25 mouse cellular contexts compared by ENCODE assay signal in the genomic region with DNA sequence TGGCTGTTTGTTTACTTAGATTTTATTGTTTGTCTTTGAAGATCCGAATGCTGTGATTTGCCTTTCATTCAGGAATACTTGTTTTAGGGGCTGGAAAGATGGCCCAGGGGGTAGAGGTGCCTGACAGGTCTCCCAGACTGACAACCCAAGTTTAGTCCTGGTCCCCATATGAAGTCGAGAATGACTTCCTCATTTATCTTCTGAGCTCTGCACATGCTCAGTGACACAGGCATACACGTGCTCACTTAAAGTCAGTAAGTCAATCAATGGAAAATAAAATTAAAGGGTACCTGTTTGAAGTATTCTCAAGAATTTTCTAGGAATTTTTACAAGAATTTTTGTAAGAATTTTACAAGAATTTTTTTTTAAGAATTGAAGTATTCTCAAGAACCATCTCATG.
DNase-seq lines count a peak whose midpoint lies in the region; ATAC-seq and TF ChIP-seq lines count a peak whose summit lies in the region.
"Had no signal": no experiment of that assay in that cellular context is flagged by ENCODE, and none has a peak within 500 bp of the region (broad histone marks: within the 10 kb centered on the region; RNA-seq: fewer than 3 reads in every experiment).

No protein-coding gene starts in this region.

- DNase-seq in layer of hippocampus, adult 2 months (ENCODE audit: low spot score in 2 of 2): no peak
- DNase-seq in layer of hippocampus, postnatal 14 days (ENCODE audit: low spot score in 2 of 2): no peak
- peak; percentile 17 for DNase-seq in G1E (ENCODE audit: low spot score)
- no peak for DNase-seq in cerebellum, postnatal 14 days
- DNase-seq: adrenal gland, adult 2 months; adrenal gland, postnatal 14 days; B cell, adult 2 months; cerebellum, adult 11 months; cerebellum, adult 2 months; cerebellum, adult 9-11 months; cerebellum, postnatal 36 days; gastrocnemius, postnatal 10 days; heart, adult 2 months had no signal

- no peak overlapping the region for H3K4me2 ChIP-seq in kidney, embryonic 14.5 days (replicated peaks; ENCODE audit: low read depth, low read length)
- H3K4me2 ChIP-seq: embryonic facial prominence, embryonic 12.5 days; embryonic facial prominence, embryonic 15.5 days; forebrain, embryonic 12.5 days; forebrain, embryonic 15.5 days; heart, embryonic 11.5 days; hindbrain, embryonic 12.5 days; hindbrain, embryonic 15.5 days had no signal

- H3K4me1 ChIP-seq in G1E (ENCODE audit: insufficient read depth, low read depth, low read length): peaks cover 30% of the 10 kb centered on the region
- no peaks in the 10 kb centered on the region; the same call in 1 of the 2 replicates for H3K4me1 ChIP-seq in kidney, embryonic 14.5 days (ENCODE audit: control insufficient read depth, insufficient read depth, low read length)
- H3K4me1 ChIP-seq: embryonic facial prominence, embryonic 15.5 days; forebrain, embryonic 12.5 days; forebrain, embryonic 15.5 days had no signal

- TF ChIP-seq CTCF in layer of hippocampus, adult 2 months (conservative IDR thresholded peaks at IDR 0.05): no peak
- no peak for TF ChIP-seq CTCF in G1E (IDR thresholded peaks at IDR 0.05; ENCODE audit: low read depth, low read length)

- peak overlapping the region; percentile 15; the same call in 1 of the 2 replicates for H3K27ac ChIP-seq in layer of hippocampus, adult 2 months
- H3K27ac ChIP-seq in kidney, embryonic 14.5 days (ENCODE audit: low read depth, low read length): no peak overlapping the region
- H3K27ac ChIP-seq: embryonic facial prominence, embryonic 12.5 days; embryonic facial prominence, embryonic 15.5 days; forebrain, embryonic 12.5 days; forebrain, embryonic 15.5 days; hindbrain, embryonic 12.5 days; hindbrain, embryonic 15.5 days had no signal

- ATAC-seq in G1E (ENCODE audit: extremely low read depth, insufficient number of reproducible peaks, low FRiP score, poor library complexity, severe bottlenecking): no peak
- peak; percentile 56; the same call in 1 of the 2 replicates for ATAC-seq in common myeloid progenitor, adult 5-6 weeks (replicated peaks; ENCODE audit: low read depth, poor library complexity, severe bottlenecking)
- no peak for ATAC-seq in kidney, embryonic 14.5 days (ENCODE audit: low FRiP score, low TSS enrichment)
- ATAC-seq in erythroblast, adult 5-6 weeks (replicated peaks; ENCODE audit: low FRiP score, poor library complexity, severe bottlenecking): no peak
- ATAC-seq: forebrain, embryonic 15.5 days; intestine, postnatal 0 days had no signal

- H3K9me3 ChIP-seq in G1E (replicated peaks): no peaks in the 10 kb centered on the region
- H3K9me3 ChIP-seq in kidney, embryonic 14.5 days (ENCODE audit: control insufficient read depth, low read length): no peaks in the 10 kb centered on the region
- H3K9me3 ChIP-seq: embryonic facial prominence, embryonic 12.5 days; embryonic facial prominence, embryonic 15.5 days; forebrain, embryonic 12.5 days; forebrain, embryonic 15.5 days; hindbrain, embryonic 12.5 days; hindbrain, embryonic 15.5 days had no signal

- H3K27me3 ChIP-seq in G1E (ENCODE audit: insufficient read depth, low read length): no peaks in the 10 kb centered on the region
- H3K27me3 ChIP-seq in kidney, embryonic 14.5 days (ENCODE audit: control insufficient read depth, insufficient read depth, low read length): no peaks in the 10 kb centered on the region
- H3K27me3 ChIP-seq: embryonic facial prominence, embryonic 12.5 days; embryonic facial prominence, embryonic 15.5 days; forebrain, embryonic 12.5 days; forebrain, embryonic 15.5 days; hindbrain, embryonic 12.5 days; hindbrain, embryonic 15.5 days had no signal

- peaks cover 64% of the 10 kb centered on the region for H3K36me3 ChIP-seq in G1E (replicated peaks)
- H3K36me3 ChIP-seq in kidney, embryonic 14.5 days (ENCODE audit: control insufficient read depth, insufficient read depth, low read length): no peaks in the 10 kb centered on the region
- H3K36me3 ChIP-seq: embryonic facial prominence, embryonic 12.5 days; embryonic facial prominence, embryonic 15.5 days; forebrain, embryonic 12.5 days; forebrain, embryonic 15.5 days; hindbrain, embryonic 12.5 days; hindbrain, embryonic 15.5 days had no signal

- WGBS in kidney, embryonic 14.5 days: 51% methylated on average over 3 of the region's 3 CpGs

- H3K4me3 ChIP-seq in layer of hippocampus, adult 2 months: no peak overlapping the region
- H3K4me3 ChIP-seq in G1E (ENCODE audit: low read depth, low read length): no peak overlapping the region
- no peak overlapping the region for H3K4me3 ChIP-seq in kidney, embryonic 14.5 days (ENCODE audit: low read length)
- H3K4me3 ChIP-seq: embryonic facial prominence, embryonic 12.5 days; embryonic facial prominence, embryonic 15.5 days; erythroblast, embryonic 14.5 days; forebrain, embryonic 12.5 days; forebrain, embryonic 15.5 days; heart, adult 2 months; hindbrain, embryonic 12.5 days; hindbrain, embryonic 15.5 days had no signal

- H3K9ac ChIP-seq in kidney, embryonic 14.5 days (ENCODE audit: low read depth, low read length): no peak overlapping the region
- H3K9ac ChIP-seq: embryonic facial prominence, embryonic 12.5 days; embryonic facial prominence, embryonic 15.5 days; forebrain, embryonic 12.5 days; forebrain, embryonic 15.5 days; hindbrain, embryonic 12.5 days; hindbrain, embryonic 15.5 days had no signal
